Mouse (Mus musculus) kidney, adult 8-10 months (tissue): ENCODE measurements around the gene Cldn3.
A peak's percentile ranks its signal among the peaks of the same experiment; 100 is the strongest.

ENCODE experiments used
- DNase-seq, 2 experiments: peaks; one replicate each; pipeline ENCODE4 v3.0.0; 2022

The Cldn3 gene

GRCm38 (mm10) chr5:134965852-134966821 lies 19.9 kb upstream of the Cldn3 start:
- peak; percentile 52 to 57 for DNase-seq

- DNase-seq: no peak
These were observed 18.7 kb upstream of the Cldn3 start for GRCm38 (mm10) chr5:134967164-134967944.

- DNase-seq: no peak
These were observed 15.3 kb upstream of the Cldn3 start for GRCm38 (mm10) chr5:134970671-134971070.

GRCm38 (mm10) chr5:134973081-134973480 lies 12.9 kb upstream of the Cldn3 start:
- no peak for DNase-seq

GRCm38 (mm10) chr5:134973526-134973925 lies 12.5 kb upstream of the Cldn3 start:
- DNase-seq: no peak

GRCm38 (mm10) chr5:134974294-134974693 lies 11.7 kb upstream of the Cldn3 start:
- DNase-seq: no peak

- no peak for DNase-seq
These were observed 11.1 kb upstream of the Cldn3 start for GRCm38 (mm10) chr5:134974921-134975320.

GRCm38 (mm10) chr5:134976164-134976563 lies 9.8 kb upstream of the Cldn3 start:
- DNase-seq: no peak

- no peak for DNase-seq
These were observed 9.3 kb upstream of the Cldn3 start for GRCm38 (mm10) chr5:134976577-134977250.

- DNase-seq: no peak
These were observed 8.2 kb upstream of the Cldn3 start for GRCm38 (mm10) chr5:134977837-134978236.

GRCm38 (mm10) chr5:134981149-134981548 lies 4.9 kb upstream of the Cldn3 start:
- no peak for DNase-seq

- no peak for DNase-seq
These were observed 2.9 kb upstream of the Cldn3 start for GRCm38 (mm10) chr5:134983111-134983510.

GRCm38 (mm10) chr5:134983771-134984170 lies 2.2 kb upstream of the Cldn3 start:
- no peak for DNase-seq

GRCm38 (mm10) chr5:134986298-134987268 lies 569 bp downstream of the Cldn3 start:
- no peak for DNase-seq

GRCm38 (mm10) chr5:134989166-134989565 lies 3.2 kb downstream of the Cldn3 start:
- DNase-seq: no peak

GRCm38 (mm10) chr5:134989741-134990140 lies 3.7 kb downstream of the Cldn3 start:
- DNase-seq: no peak

GRCm38 (mm10) chr5:134992566-134992965 lies 6.6 kb downstream of the Cldn3 start:
- no peak for DNase-seq

GRCm38 (mm10) chr5:134998359-134998758 lies 12.3 kb downstream of the Cldn3 start:
- no peak for DNase-seq

- no peak for DNase-seq
These were observed 13.8 kb downstream of the Cldn3 start for GRCm38 (mm10) chr5:134999797-135000196.

GRCm38 (mm10) chr5:135000751-135001150 lies 14.7 kb downstream of the Cldn3 start:
- DNase-seq: no peak

GRCm38 (mm10) chr5:135001309-135001708 lies 15.3 kb downstream of the Cldn3 start:
- DNase-seq: peak; percentile 87 to 91

- DNase-seq: peak; percentile 83 to 88
These were observed 16.1 kb downstream of the Cldn3 start for GRCm38 (mm10) chr5:135002151-135002550.
